Mouse (Mus musculus) bone marrow, adult 2 months (tissue): Measurements from ENCODE around the gene Chit1. TPM values are rescaled to one million over a fixed set of nuclear protein-coding genes. Genes with fewer than 3 reads are reported as not detected.

ENCODE experiments used
- H3K27ac ChIP-seq: fragments of 200-500 bp; 2 replicates; pipeline ENCODE4 v1.5.1; 2012; ENCODE audit warnings: low read depth, mild to moderate bottlenecking, control low read depth, inconsistent platforms, low read length; ENCODE audit not compliant: control insufficient read depth, poor library complexity, insufficient read depth
- H3K4me1 ChIP-seq: fragments of 200-500 bp; 2 replicates; pipeline ENCODE4 v1.6.1; 2011; ENCODE audit warnings: low read length; ENCODE audit not compliant: control insufficient read depth, insufficient read depth
- H3K4me3 ChIP-seq: fragments of 200-500 bp; replicated peaks from 2 replicates; pipeline ENCODE3; 2011; ENCODE audit warnings: mild to moderate bottlenecking, low read depth, low read length, control low read depth; ENCODE audit not compliant: control insufficient read depth
- CTCF ChIP-seq: fragments of 200-500 bp; IDR thresholded peaks from 2 replicates; pipeline ENCODE4 v1.5.1; 2011; ENCODE audit warnings: low read length, control low read depth; ENCODE audit not compliant: control insufficient read depth, insufficient read depth
- POLR2A ChIP-seq: fragments of 200-500 bp; IDR thresholded peaks from 2 replicates; pipeline ENCODE4 v1.6.1; 2011; ENCODE audit warnings: low read depth, mild to moderate bottlenecking, control low read depth, low read length, borderline replicate concordance; ENCODE audit not compliant: control insufficient read depth
- WGBS: fragments of 180-500 bp; shearing (Covaris S2); methylation state at CpG from one replicate; pipeline ENCODE4 v1.1.7; 2018; 5-methylcytosine and 5-hydroxymethylcytosine counted together
- polyA plus RNA-seq: library from polyadenylated mRNA; stranded (reverse); fragments of >200 nt; gene quantifications from 2 replicates; pipeline ENCODE4 v1.2.4, GENCODE M21; 2011; ENCODE audit warnings: low replicate concordance; ENCODE audit not compliant: missing spikeins, insufficient read depth, insufficient read length

Chit1 gene
- polyA plus RNA-seq, 1 experiment: not detected

- WGBS: 67% methylated on average over 8 of the region's 8 CpGs
- TF ChIP-seq CTCF: no peak
- TF ChIP-seq POLR2A: no peak
- Histone ChIP-seq H3K4me3 (no peak overlapping the region), H3K4me1 (no peaks in the 10 kb centered on the region), H3K27ac (no peak overlapping the region)
These were observed 39.0 kb downstream of the Chit1 start for GRCm38 (mm10) chr1:134150076-134150475.

GRCm38 (mm10) chr1:134150745-134151144 is 39.7 kb downstream of the Chit1 start:
- 64% methylated on average over 9 of the region's 9 CpGs for WGBS
- H3K4me3 ChIP-seq: no peak overlapping the region
- no peak overlapping the region for H3K27ac ChIP-seq
- no peak for TF ChIP-seq POLR2A
- no peak for TF ChIP-seq CTCF
- no peaks in the 10 kb centered on the region for H3K4me1 ChIP-seq

DNA sequence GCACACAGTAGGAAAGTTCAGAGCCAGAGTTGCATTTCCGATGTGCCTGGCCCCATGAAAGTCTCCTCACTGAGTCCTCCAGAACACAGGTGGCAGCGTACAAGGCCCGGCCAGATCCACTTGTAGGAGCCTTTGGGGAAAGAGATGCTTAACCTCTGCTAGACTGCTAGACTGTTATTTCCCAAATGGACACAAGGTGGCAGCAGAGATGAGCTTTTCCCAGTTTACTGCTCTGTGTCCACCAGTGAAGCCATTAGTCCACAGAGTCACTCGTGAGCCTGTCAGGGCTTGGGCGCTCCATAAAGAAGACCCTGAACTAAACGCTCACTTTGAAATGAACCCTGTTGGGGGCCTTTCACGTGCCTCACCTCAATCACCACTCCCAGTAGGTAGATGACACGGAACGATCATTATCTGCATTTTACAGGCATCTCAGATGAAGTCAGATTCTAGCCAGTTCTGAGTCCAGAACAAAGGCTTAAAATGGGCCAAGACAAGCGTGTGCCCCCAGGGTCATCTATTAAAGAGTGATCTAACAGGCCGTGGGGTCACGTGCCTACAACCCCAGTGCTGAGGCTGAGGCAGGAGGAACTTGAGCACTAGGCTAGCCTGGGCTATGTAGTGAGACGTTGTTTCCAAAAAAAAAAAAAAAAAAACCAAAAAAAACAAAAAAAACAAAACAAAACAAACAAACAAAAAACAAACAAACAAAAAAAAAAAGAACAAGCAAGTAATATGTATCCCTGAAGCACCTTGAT is 40.8 kb downstream of the Chit1 start:
- WGBS: 26% methylated on average over 13 of the region's 13 CpGs
- H3K27ac ChIP-seq: no peak overlapping the region
- TF ChIP-seq POLR2A (no peak), CTCF (peak; percentile 68)
- H3K4me3 ChIP-seq: no peak overlapping the region
- no peaks in the 10 kb centered on the region for H3K4me1 ChIP-seq

DNA sequence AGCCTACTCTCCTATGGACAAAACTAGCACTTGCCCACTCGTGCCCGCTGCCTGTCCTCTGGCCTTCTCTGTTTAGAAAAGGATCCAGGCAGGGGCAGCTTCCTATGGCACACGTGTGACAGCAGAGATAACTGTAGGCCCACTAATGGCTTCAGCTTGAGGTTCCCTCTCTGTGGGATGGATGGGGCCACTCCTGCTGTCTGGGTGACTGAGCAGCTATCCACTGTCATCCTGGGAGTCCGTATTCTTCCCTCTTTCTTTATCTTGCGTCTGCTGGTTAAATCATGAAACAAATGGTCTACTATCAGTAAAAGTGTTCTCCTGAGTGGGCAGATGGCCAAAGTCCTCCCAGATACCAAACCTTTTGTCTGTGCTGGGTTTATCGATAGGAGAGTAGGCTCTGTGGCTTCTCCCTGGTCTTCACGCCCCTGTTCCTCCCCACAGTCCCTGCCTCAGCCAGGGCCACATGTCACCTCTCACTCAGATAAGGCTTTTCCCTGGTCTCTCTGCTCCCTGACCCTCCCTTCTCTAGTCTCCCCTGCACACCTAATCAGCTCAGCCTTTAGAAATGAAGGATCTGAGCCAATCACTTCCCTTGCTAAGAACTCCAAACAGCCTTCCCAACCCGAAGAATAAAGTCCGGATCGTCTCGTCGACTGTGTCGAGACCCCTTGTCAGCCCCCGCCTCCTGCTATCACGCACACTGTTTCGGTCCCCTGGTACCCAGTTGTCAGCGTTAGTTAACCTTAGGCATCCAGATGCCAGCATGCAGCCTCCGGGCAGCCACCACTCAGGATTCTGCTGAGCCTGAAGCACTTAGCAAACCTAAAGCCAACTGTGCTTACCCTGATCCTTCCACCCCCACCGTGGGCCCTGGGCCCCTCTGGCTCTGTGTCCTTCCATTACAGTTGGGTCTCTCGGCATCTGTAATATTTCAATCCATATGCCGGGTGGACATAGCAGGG is 41.9 kb downstream of the Chit1 start:
- H3K4me3 ChIP-seq: no peak overlapping the region
- no peak overlapping the region for H3K27ac ChIP-seq
- 69% methylated on average over 21 of the region's 21 CpGs for WGBS
- no peak for TF ChIP-seq CTCF
- no peak for TF ChIP-seq POLR2A
- no peaks in the 10 kb centered on the region for H3K4me1 ChIP-seq

DNA sequence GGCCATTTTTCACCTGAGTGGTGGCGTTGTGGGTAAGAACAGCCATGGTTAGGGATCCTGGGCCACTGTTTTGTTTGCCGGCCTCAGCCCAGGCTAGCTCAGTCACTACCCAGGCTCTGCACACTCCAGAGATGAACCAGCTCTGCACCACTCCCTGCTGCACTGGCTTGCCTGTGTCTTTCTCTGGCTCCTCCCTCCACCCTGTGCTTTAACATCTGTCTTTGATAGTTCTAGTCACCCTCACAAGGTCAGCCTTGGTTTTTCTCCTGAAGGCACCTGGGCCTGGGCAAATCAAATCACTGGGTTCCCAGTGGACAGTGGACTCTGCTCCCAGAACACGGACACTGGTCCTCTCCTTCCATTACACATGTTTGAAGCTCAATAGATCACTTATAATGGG is 43.1 kb downstream of the Chit1 start:
- no peak for TF ChIP-seq POLR2A
- no peak for TF ChIP-seq CTCF
- H3K4me3 ChIP-seq: no peak overlapping the region
- no peak overlapping the region for H3K27ac ChIP-seq
- H3K4me1 ChIP-seq: no peaks in the 10 kb centered on the region
- 81% methylated on average over 3 of the region's 3 CpGs for WGBS

DNA sequence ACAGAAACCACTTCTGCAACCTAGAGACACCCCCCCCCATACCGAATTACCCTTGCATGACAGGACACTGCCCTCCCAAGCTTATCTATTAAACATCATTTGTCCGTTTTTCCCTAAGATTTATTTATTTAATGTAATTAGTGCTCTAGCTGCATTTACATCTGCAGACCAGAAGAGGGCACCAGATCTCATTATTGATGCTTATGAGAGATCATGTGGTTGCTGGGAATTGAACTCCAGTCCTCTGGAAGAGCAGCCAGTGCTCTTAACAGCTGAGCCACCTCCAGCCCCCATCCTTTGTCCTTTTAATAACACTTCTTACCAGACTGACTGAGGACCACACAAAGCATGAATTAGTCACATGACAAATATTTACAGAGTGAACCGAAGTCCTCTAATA is 43.6 kb downstream of the Chit1 start:
- WGBS: 53% methylated on average over 3 of the region's 3 CpGs
- TF ChIP-seq POLR2A: no peak
- 0 out of 2 replicates have a peak, but pooled peaks have one; percentile 5 for TF ChIP-seq CTCF
- Histone ChIP-seq H3K4me3 (no peak overlapping the region), H3K4me1 (no peaks in the 10 kb centered on the region), H3K27ac (no peak overlapping the region)

GRCm38 (mm10) chr1:134160404-134160803 is 49.4 kb downstream of the Chit1 start:
- Histone ChIP-seq H3K4me1 (no peaks in the 10 kb centered on the region), H3K27ac (no peak overlapping the region), H3K4me3 (no peak overlapping the region)
- TF ChIP-seq POLR2A (no peak), CTCF (no peak)
- 78% methylated on average over 3 of the region's 3 CpGs for WGBS

GRCm38 (mm10) chr1:134161399-134161798 is 50.4 kb downstream of the Chit1 start:
- H3K4me1 ChIP-seq: no peaks in the 10 kb centered on the region
- TF ChIP-seq CTCF: no peak
- TF ChIP-seq POLR2A: no peak
- no peak overlapping the region for H3K4me3 ChIP-seq
- WGBS: 72% methylated on average over 6 of the region's 6 CpGs
- no peak overlapping the region for H3K27ac ChIP-seq
